Mouse (Mus musculus): ENCODE data around the gene Rfpl4.
"Not testable (repeated sequence)": the region's sequence is repeated elsewhere in the genome, so short reads cannot be mapped to it uniquely, and the experiment has no call there.

Gene Rfpl4

DNA sequence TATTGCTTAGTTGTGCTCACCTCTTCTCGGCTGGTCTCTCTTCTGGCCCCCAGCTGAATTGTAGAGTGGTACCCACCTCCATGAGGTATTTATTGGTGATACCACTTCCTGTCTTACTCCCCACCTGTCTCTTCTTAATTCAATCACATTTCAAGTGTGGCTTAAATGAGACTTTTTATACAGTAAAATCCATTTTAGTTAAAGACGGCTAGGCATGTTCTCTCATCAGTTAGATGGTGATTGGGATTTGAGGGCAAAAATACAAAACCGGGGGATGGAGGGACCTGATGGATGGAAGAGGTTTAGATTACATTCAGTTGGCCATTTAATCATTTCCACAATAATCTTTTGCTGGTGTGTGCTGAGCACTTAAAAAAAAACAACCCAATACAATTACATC is at the start of gene Rfpl4:
Gene Rfpl4, minus strand, starts transcription at position 101 of the 400 bp plus-strand sequence.
- no peak for DNase-seq (ENCODE audit: low read depth, low spot score)

DNA sequence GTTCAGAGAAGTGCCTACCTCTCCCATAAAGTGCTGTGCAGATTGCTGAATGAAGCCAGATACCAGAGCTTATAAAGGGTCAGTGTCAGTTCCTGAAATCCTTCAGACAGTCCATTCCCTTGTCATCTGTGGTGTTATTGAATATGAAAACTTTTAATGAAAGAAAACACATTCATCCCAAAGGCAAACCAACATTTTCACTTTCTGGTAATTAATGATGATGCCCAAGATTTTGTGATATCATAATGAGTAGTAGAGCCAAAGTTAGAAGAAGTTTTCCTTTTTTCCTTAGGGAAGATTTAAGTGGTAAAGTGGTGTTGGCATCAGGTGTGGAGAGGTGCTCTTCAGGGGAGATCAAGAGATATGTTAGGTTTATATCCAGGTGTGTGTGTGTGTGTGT is 32.8 kb upstream of the Rfpl4 start, which contains the start of gene Vmn1r55:
Gene Vmn1r55, minus strand, starts transcription at position 101 of the 400 bp plus-strand sequence.
- not testable (repeated sequence) for DNase-seq (ENCODE audit: low read depth, low spot score)

DNA sequence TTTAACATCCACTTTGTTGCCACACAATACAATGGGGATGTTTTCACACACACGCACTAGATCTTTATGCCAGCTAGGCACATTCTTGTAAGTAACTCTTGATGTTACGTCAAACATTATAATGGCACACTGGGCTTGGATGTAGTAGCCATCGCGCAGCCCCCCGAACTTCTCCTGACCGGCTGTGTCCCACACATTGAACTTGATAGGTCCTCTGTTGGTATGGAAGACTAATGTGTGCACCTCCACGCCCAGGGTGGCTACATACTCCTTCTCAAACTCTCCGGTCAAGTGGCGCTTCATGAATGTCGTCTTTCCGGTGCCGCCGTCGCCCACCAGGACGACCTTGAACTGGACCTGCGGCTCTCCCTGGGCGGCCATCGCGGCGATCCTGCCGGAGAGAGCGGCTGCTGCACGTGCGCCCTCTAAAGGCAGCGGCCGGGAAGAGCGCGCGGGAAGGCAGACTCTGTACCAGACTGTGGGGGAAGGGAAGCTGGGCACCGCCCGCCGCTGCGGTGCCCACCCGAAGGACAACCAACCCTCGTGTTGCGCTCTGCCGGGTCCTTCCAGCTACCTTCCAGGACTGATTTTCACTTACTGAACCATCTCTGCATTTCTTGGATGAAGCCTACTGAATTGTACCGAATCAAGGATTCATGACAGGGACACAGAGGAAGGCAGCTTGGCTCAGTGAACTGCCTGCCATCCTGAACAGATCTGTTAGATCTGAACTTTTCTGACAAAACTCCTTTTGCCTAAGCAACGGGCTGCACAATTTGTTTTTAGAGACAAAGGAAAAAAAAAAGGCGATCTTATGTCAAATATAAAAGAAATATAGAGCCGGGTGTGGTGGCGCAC is 9.0 kb upstream of the Rfpl4 start, which contains the start of gene Rasl2-9:
Gene Rasl2-9, minus strand, starts transcription at position 402 of the 858 bp plus-strand sequence.
- no peak for DNase-seq (ENCODE audit: low read depth, low spot score)

DNA sequence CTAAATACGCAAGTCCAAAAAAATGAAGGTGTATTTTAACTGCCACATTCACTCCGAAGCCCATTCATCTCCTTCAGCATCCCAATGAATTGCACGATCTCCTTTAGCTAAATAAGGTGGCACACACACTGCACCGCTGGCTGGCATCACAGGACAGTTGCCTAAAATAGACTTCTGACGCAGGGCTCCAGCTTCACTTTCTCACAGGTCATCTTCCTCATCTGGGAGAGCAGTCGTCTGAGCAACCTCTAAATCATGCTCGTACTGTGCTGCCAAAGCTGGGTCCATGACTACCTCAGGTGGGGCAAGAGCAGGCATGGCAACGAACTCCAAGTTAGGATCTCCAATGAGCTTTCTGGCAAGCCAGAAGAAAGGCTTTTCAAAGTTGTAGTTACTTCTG is 8.3 kb upstream of the Rfpl4 start:
- no peak for DNase-seq (ENCODE audit: low read depth, low spot score)

DNA sequence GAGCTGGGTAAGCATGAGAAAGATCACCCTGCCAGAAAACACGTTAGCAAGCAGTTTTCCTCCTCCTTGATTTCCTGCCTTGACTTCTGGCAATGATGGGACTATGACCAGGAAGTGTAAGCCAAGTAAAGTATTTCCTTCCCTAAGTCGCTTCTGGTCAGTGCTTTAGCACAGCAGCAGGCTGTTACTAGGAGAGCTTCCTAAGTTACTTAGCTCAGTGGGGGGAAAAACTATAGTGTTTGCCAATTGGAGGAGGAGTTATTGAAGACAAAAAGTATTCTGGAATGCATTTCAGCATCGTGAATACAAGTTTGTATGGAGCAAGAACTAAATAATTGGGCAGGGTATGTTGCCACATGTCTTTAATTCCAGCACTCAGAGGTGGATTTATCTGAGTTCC is 4.0 kb downstream of the Rfpl4 start:
- DNase-seq (ENCODE audit: low read depth, low spot score) = no peak

DNA sequence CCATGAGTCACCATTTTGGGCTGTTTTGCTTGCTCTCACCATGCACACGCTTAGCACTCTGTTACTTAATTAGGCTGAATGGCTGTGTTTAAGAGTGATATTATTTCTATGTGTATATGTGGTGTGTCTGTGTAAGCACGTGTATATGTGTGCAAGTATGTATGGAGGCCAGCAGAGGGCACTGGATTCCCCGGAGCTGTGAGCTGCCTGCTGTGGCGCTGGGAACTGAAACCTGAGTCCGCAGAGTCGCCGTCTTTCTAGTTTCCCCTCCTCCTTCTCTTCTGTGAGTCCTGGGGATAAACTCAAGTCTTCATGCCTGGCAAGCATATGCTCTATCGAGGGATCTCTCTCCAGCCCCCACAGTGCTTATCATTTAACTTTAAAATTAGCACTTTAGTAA is 7.4 kb downstream of the Rfpl4 start:
- DNase-seq (ENCODE audit: low read depth, low spot score) = no peak

DNA sequence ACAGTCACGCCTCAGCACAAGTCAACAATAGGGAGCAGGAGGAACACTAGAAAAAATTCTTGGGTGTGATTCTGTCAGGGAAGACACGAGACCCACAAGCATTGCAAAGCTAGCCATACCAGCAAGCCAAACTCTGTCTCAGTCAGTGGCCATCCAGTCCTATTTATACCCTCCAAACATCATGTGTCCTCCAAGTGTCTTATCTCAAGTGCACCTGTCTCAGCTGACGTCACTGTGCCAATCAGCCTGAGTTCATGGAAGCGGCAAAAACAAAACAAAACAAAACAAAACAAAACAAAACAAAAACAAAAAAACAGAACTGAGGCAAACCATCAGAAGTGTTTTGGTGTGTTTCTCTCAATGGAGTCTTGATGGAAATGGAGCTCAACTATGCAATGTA is 8.5 kb downstream of the Rfpl4 start:
- no peak for DNase-seq (ENCODE audit: low read depth, low spot score)

DNA sequence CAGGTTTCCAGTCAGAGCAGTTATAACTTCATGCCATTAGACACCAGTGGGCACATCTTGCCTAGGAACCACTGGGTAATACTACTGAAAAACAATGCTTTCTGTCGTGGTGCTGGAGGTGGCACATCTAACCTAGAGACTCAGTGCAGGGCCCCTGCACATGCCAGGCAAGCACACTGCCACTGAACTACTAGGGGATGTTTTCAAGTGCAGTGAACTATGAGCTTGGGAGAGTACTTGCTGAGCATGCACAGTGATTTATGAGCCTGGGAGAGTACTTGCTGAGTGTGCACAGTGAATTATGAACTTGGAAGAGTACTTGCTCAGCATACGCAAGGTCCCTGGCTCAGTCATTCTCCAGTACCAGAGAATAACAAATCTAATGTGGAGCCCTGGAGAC is 14.2 kb downstream of the Rfpl4 start:
- no peak for DNase-seq (ENCODE audit: low read depth, low spot score)

DNA sequence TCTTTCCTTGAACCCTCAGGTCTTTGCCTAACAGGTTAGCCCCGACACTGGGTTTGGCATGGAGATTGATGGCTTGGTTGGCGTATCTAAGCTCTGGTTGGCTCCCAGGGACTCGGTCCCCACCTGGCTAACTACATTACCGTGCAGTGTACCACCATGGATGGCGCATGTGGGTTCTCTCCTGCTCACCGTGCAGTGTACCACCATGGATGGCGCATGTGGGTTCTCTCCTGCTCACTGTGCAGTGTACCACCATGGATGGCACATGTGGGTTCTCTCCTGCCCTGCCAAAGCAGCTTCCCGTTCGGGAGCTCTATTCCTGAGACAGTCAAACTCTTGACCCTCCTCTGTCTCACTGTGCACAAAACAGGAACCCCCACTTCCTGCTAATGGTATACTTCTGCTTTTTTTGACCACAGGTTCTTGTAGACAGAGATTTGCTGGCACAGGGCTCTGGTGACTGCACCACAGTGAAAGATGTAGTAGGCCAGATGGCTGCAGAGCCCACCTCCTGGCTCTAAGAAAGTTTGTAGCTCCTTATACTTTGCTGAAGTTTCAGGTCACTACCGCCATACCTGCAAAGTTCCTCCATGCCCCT is 15.6 kb downstream of the Rfpl4 start:
- no peak for DNase-seq (ENCODE audit: low read depth, low spot score)

DNA sequence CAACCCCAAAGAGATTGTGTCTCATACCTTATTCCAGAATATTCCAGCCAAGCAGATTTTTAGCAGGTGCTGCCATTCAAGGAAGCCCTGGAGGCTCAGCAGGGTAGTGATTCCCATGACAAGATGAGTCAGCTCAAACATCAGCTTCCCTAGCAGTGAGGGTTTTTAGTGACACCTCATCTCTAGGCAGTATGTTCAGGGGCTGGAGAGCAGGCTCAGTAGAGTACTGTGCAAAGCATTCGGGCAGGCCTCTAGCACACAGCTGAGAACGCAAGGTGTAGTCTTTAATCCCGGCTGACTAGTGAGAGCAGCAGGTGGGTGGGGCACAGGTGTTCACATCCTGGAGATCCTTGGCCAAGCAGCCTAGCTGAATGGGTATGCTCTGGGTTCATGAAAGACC is 17.0 kb downstream of the Rfpl4 start:
- no peak for DNase-seq (ENCODE audit: low read depth, low spot score)

DNA sequence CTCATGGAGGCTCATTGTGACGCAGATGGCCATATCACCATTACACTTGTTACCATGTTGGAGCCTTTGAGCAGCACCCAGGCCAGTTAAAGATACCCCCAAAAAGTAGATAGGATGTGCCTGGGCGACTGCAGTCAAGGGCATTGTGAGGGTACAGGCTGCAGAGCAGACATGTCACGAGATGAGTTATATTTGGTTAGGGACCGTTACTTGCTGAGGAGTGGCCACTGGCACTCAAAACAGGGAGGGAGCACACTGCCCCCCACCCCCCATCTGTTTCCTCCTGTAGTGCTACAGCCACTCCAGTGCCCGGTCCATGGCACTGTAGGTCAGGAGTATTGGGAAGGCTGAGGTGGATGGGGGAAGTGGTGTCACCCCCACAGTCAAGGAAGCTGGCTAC is 18.0 kb downstream of the Rfpl4 start:
- no peak for DNase-seq (ENCODE audit: low read depth, low spot score)

DNA sequence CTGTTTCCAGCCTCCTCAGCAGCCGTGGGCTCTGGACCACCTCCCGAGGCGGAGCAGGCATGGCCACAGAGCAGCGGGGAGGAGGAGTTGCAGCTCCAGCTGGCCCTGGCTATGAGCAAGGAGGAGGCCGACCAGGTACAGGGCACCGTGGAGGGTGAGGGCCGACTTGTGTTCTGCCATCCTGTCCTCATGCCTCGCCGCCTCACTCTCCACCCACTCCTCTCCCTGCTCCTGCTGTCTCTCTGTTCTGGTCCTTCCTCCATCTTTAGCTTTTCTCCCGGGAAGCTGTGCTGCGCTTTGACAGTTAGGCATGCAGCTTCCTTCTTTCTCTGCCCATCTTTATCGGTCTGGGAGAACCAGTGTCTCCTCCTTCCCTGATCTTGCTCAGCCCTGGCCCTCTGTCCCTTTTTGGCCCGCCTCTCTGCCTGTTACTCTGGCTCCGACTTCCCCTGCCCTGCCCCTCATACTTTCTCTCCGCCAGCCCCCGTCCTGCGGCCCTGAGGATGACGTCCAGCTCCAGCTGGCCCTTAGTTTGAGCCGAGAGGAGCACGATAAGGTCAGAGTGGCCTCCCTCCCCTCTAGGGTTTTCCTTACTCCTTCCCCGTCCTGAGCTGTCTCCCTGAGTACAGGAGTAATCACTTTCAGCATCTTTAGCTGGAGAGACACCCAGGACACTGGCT is 23.8 kb downstream of the Rfpl4 start:
- no peak for DNase-seq (ENCODE audit: low read depth, low spot score)

DNA sequence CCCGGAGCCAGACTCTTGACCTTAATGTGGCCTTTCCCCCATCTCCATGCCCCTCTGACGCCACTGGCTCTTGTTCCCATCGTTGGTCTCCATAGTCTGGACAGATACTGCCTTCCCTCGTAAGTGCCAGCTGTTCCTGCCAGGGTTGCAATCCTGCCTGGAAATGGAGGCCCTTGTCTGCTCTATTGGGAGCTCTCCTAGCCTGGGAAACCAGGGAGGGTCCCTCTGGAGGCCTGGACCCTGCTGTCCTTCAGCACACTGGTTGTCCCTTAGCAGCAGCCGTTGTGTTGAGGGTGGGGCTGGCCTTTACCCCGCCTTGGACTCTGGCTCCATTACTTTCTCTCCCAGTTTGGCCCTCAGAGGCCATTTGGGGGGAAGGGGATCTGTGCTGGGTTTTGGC is 24.4 kb downstream of the Rfpl4 start:
- DNase-seq (ENCODE audit: low read depth, low spot score) = no peak

DNA sequence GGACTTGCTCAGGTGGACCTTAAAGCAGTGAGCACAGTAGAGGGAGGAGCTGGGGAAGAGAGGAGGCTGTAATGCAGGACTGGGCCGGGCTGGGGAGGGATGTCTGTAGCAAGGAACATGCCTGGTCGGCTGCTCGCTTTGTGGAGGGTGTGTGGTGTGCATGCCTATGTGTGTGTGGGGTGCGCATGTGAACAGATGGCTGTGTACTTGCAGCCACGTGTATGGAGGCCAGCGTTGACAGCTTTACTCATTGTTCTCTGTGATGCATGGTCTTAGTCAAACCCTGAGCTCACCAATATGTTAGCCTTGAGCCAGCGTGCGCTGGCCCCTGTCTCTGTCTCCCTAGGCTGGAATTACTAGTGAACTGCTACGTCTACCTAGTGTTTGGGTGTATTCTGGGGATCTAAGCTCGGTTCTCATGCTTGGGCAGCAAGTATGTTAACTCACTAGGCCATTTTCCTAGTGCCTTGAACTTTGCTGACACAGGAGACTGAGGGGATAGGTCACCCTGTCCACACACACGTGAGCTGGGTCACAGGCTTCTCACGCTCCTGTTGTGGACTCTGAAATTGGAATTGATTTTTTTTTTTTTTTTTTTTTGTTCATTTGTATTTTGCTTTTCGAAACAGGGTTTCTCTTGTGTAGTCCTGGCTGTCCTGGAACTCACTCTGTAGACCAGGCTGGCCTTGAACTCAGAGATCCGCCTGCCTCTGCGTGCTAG is 25.6 kb downstream of the Rfpl4 start:
- no peak for DNase-seq (ENCODE audit: low read depth, low spot score)

DNA sequence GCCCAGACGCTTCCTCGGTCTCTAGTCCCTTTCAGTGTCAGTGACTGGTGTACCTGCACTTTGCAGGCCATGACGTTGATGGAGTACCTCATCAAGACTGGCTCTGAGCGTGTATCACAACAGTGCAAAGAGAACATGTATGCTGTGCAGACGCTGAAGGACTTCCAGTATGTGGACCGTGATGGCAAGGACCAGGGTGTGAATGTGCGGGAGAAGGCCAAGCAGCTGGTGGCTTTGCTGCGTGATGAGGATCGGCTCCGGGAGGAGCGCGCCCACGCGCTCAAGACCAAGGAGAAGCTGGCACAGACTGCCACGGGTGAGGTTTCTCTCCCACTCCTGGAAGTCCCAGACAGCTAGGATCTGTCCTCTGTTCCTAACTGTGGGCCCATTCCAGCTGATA is 26.9 kb downstream of the Rfpl4 start:
- DNase-seq (ENCODE audit: low read depth, low spot score) = no peak

DNA sequence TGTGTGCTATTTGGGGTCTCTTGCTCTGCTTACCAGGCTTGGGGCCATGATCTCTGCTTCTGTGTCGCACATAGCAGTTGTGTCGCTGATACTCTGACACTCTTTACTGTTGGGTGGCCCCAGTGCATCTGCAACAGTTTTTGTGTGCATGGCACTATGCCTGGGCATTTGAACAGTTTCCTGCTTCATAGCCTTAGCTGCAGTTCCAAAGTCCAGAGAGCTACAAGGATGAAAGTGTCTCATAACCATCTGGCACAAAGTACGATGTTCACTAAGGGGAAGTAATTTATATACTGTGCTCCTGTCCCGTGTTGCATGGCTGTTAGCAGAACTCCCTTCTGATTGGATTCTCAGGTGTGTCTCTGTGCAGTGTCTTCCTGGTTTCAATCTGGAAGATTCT is 28.9 kb downstream of the Rfpl4 start:
- no peak for DNase-seq (ENCODE audit: low read depth, low spot score)

DNA sequence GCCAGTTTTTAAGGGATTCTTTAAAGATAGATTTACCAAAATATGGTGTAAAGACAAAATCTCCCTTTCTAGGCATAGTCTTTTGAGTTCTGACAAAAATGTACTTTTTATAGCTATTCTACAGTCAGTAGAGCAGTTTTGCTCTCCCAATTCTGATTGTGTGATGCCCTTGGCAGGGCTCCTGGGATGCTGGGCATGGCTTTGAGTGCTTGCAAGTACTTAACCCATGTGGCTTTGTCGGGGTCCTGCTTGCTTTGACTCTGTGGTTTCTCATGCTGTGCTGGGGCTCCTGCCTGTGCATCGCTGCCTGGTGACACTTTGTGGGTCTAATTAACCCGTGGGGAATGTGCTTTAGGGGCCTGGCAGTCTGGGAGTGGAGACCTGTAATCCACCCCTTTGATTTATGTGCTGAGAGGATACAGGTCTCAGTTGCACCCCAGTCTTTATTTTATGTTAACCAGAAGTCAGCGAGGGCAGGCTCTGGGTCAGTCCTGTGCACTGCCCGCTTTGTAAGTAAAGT is 29.8 kb downstream of the Rfpl4 start:
- no peak for DNase-seq (ENCODE audit: low read depth, low spot score)

DNA sequence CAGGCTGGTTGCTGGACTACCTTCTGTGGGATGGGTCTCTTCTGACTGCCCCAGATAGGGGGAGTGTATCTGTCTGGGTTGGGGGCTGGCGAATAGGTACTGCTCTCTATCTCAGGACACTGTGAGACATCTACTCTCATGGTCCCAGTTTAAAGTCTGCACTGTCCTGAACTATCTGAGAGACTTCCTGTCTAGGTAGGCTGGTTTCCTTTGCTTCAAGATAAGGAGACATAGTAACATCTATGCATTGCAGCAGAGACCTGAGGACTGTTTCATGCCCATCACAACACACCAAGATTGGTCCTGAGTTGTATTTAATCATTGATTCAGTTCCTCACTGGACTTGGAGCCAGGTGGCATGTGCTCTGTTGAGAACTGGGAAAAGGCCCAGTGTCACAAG is 31.2 kb downstream of the Rfpl4 start:
- DNase-seq (ENCODE audit: low read depth, low spot score) = no peak

DNA sequence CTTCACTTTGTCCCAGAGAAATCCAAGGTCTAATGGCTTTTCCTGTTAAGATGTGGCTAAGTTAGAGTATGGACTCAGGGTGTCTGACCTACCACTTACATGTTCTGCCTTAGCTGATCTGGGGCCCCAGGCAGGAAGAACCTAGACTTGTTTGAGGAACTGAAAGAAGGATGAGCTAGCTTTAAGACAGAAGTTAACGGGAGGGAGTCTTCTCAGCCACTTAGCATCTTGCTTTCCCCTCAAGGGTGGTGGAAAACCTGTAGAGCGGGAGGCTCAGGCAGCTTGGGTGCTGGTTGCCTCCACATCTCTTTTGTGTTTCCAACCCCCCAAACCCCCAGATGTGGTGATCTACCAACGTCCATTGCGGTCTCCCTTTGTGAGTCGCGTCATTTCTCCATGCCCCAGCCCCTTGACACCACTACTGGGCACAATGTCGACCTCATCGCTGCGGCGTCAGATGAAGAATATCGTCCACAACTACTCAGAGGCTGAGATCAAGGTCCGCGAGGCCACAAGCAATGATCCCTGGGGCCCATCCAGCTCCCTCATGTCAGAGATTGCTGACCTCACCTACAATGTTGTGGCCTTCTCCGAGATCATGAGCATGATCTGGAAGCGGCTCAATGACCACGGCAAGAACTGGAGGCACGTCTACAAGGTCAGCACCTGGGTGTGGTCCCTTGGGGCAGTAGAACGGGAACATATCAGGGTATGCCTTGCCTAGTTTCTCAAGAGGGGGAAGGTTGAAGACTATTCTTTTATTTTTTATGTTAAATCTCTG is 33.2 kb downstream of the Rfpl4 start:
- no peak for DNase-seq (ENCODE audit: low read depth, low spot score)

DNA sequence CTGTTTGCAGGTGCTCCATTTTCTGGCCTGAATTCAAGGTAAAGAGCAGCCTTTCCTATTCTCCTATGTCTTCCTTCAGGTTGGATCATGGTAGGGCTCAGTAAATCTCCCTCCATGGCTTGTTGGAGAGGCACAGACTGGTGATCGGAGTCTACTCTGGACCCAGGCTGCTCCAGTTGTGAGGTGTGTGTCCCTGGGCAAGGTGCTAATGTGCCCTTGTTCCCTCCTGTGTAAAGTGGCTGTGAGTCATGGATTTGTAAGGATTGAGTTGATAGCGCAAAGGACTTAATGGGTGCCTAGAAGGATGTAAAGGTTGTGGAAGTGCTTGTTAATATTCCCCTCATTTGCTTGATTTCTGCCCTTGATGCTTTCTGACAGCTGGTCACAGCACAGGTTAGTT is 34.8 kb downstream of the Rfpl4 start:
- DNase-seq (ENCODE audit: low read depth, low spot score) = no peak

DNA sequence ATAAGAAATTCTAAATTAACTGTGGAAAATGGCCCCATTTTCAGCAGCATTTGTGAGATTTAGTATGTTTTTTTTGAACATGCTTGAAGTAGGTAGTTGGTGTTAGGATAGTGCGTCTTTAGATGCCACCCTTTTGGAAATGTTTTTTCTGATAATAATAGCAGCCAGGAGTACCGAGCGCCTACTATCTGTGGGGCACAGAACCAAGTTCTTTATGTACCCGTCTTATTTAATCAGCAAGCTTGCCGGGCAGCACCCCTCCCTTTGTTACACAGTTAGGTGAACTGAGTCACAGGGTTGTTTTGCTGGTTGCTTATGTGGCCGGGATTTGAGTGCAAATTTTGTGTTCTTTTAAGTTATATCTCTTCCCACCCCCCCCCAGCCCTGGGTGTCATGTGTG is 35.5 kb downstream of the Rfpl4 start:
- no peak for DNase-seq (ENCODE audit: low read depth, low spot score)

All from c-Kit-negative CD71-positive TER-119-positive erythroid progenitor cells, embryonic 14.5 days (primary cell).